Mouse (Mus musculus) bone marrow, adult 2 months (tissue): Measurements from ENCODE around the gene Camta1. TPM values are rescaled to one million over a fixed set of nuclear protein-coding genes. Genes with fewer than 3 reads are reported as not detected.

Experiments used
- H3K27ac ChIP-seq: fragments of 200-500 bp; 2 replicates; pipeline ENCODE4 v1.5.1; 2012; ENCODE audit warnings: low read depth, mild to moderate bottlenecking, control low read depth, inconsistent platforms, low read length; ENCODE audit not compliant: control insufficient read depth, poor library complexity, insufficient read depth
- H3K4me1 ChIP-seq: fragments of 200-500 bp; 2 replicates; pipeline ENCODE4 v1.6.1; 2011; ENCODE audit warnings: low read length; ENCODE audit not compliant: control insufficient read depth, insufficient read depth
- H3K4me3 ChIP-seq: fragments of 200-500 bp; replicated peaks from 2 replicates; pipeline ENCODE3; 2011; ENCODE audit warnings: mild to moderate bottlenecking, low read depth, low read length, control low read depth; ENCODE audit not compliant: control insufficient read depth
- CTCF ChIP-seq: fragments of 200-500 bp; IDR thresholded peaks from 2 replicates; pipeline ENCODE4 v1.5.1; 2011; ENCODE audit warnings: low read length, control low read depth; ENCODE audit not compliant: control insufficient read depth, insufficient read depth
- POLR2A ChIP-seq: fragments of 200-500 bp; IDR thresholded peaks from 2 replicates; pipeline ENCODE4 v1.6.1; 2011; ENCODE audit warnings: low read depth, mild to moderate bottlenecking, control low read depth, low read length, borderline replicate concordance; ENCODE audit not compliant: control insufficient read depth
- WGBS: fragments of 180-500 bp; shearing (Covaris S2); methylation state at CpG from one replicate; pipeline ENCODE4 v1.1.7; 2018; 5-methylcytosine and 5-hydroxymethylcytosine counted together
- polyA plus RNA-seq: library from polyadenylated mRNA; stranded (reverse); fragments of >200 nt; gene quantifications from 2 replicates; pipeline ENCODE4 v1.2.4, GENCODE M21; 2011; ENCODE audit warnings: low replicate concordance; ENCODE audit not compliant: missing spikeins, insufficient read depth, insufficient read length

Camta1 gene
- polyA plus RNA-seq, 1 experiment: 26.6 TPM

GRCm38 (mm10) chr4:151688206-151688605 is 173.5 kb downstream of the Camta1 start:
- 79% methylated on average over 5 of the region's 5 CpGs for WGBS
- H3K4me3 ChIP-seq: no peak overlapping the region
- no peak overlapping the region for H3K27ac ChIP-seq
- no peaks in the 10 kb centered on the region for H3K4me1 ChIP-seq
- TF ChIP-seq CTCF (no peak), POLR2A (no peak)

GRCm38 (mm10) chr4:151684596-151684995 is 177.1 kb downstream of the Camta1 start:
- H3K4me1 ChIP-seq: no peaks in the 10 kb centered on the region
- H3K4me3 ChIP-seq: no peak overlapping the region
- TF ChIP-seq CTCF: no peak
- WGBS: 88% methylated on average over 7 of the region's 7 CpGs
- no peak overlapping the region for H3K27ac ChIP-seq

- Histone ChIP-seq H3K4me1 (no peaks in the 10 kb centered on the region), H3K4me3 (no peak overlapping the region), H3K27ac (no peak overlapping the region)
- WGBS: 78% methylated on average over 12 of the region's 12 CpGs
- no peak for TF ChIP-seq POLR2A
- no peak for TF ChIP-seq CTCF
Measured at GRCm38 (mm10) chr4:151682831-151683488, 178.7 kb downstream of the Camta1 start.

GRCm38 (mm10) chr4:151672452-151672851 is 189.2 kb downstream of the Camta1 start:
- Histone ChIP-seq H3K4me3 (no peak overlapping the region), H3K4me1 (no peaks in the 10 kb centered on the region), H3K27ac (no peak overlapping the region; the same call in 1 of the 2 replicates)
- WGBS: 82% methylated on average over 13 of the region's 13 CpGs
- no peak for TF ChIP-seq POLR2A
- TF ChIP-seq CTCF: no peak

- WGBS: 74% methylated on average over 12 of the region's 12 CpGs
- no peak overlapping the region for H3K27ac ChIP-seq
- TF ChIP-seq POLR2A (no peak), CTCF (no peak)
Measured at GRCm38 (mm10) chr4:151666411-151666901, 195.2 kb downstream of the Camta1 start.

GRCm38 (mm10) chr4:151661486-151661885 is 200.2 kb downstream of the Camta1 start:
- no peak overlapping the region for H3K27ac ChIP-seq
- 71% methylated on average over 9 of the region's 9 CpGs for WGBS
- H3K4me1 ChIP-seq: no peaks in the 10 kb centered on the region
- no peak for TF ChIP-seq POLR2A
- TF ChIP-seq CTCF: no peak
- H3K4me3 ChIP-seq: no peak overlapping the region

More at GRCm38 (mm10) chr4:151666411-151666901, 195.2 kb downstream of the Camta1 start:
- no peaks in the 10 kb centered on the region for H3K4me1 ChIP-seq
- no peak overlapping the region for H3K4me3 ChIP-seq

GRCm38 (mm10) chr4:151656427-151656826 is 205.2 kb downstream of the Camta1 start:
- H3K4me3 ChIP-seq: no peak overlapping the region
- WGBS: 74% methylated on average over 10 of the region's 10 CpGs
- H3K4me1 ChIP-seq: no peaks in the 10 kb centered on the region
- TF ChIP-seq POLR2A (no peak), CTCF (no peak)
- no peak overlapping the region for H3K27ac ChIP-seq

GRCm38 (mm10) chr4:151655637-151656385 is 205.9 kb downstream of the Camta1 start:
- no peak overlapping the region for H3K27ac ChIP-seq
- H3K4me1 ChIP-seq: no peaks in the 10 kb centered on the region
- 69% methylated on average over 16 of the region's 16 CpGs for WGBS
- H3K4me3 ChIP-seq: no peak overlapping the region
- TF ChIP-seq POLR2A (no peak), CTCF (no peak)
